Mouse (Mus musculus) layer of hippocampus, adult 9-10 months (tissue): ENCODE data around the gene Srsf2.
"Not testable (repeated sequence)": the region's sequence is repeated elsewhere in the genome, so short reads cannot be mapped to it uniquely, and the experiment has no call there.

Experiments
- DNase-seq: peaks from one replicate; pipeline ENCODE4 v3.0.0; 2022; ENCODE audit warnings: low spot score

Srsf2 gene

DNA sequence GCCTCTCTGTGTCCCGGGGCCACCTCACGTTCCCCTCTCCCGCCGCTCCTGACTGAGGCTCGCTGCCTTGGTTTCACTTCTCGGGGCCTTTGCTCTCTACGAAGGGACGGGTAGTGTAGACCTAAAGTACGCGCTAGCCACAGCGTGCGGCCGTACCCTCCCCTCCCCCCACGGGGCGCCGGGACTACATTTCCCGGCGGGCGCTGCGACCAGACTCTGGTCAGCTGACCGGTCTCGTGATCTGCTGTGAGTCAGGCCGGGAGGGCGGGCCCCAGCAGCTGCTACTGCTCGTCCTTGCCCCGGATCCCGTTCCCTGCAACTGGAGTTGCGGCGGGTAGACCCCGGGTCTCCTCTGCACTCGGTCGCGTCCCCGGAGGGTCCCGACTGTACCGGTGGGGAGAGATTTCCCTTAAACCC lies 626 bp upstream of the Srsf2 start:
- DNase-seq, result peak; percentile 93

DNA sequence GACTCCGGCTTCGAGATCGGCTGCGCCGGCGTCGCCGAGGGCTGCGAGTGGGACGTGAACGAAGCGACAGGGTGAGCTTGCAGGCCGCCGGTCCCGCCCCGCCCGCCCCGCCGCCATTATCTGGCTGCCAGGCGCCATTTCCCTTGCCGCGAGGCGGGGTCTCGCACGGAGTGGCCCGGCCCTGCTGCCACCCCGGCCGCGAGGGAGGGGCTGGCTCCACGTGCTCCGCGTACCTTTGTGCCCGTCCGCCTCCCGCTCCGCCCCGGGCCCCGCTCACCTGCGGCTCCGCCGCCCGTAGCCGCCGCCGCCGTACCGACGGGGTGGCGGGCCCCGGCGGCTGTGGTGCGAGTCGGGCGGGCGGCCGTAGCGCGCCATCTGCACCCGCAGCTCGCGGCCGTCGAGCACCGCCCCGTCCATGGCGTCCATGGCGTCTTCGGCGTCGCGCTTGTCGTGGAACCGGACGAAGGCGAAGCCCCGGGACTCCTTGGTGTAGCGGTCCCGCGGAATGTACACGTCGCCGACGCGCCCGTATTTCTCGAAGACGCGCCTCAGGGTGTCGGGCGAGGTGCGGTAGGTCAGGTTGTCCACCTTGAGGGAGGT lies 503 bp downstream of the Srsf2 start, which contains the start of gene Mfsd11:
Gene Mfsd11, plus strand, starts transcription at position 150 of the 600 bp plus-strand sequence.
- no peak for DNase-seq

DNA sequence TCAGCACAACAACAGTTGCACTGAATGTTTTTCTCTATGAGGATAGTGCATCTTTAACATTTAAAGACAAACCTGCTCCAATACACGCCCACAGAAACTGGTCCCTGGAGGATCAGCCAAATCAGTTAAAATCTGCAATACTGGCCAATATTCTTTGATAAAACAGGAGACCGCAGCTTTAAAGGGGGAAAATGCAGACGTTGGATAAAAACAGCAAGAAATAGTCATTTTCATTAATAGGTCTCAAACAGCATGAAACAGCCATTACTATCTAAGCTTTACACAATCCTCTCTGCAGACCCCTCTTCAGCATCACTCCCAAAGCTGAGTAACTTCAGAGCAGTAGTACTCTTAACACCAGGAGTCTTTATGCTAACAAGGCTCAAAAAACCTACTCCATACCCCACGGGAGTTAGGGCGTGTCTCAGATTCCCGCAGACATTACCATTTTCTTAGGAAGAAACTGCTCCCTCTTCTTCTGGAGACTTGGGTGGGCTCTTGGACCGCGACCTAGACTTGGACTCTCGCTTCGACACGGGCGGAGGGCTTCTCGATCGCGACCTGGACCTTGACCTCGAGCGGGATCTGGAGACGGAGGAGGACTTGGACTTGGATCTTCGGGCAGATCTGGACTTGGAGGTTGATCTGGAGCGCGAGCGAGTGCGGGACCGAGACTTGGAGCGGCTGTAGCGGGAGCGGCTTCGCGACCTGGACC lies 1.2 kb downstream of the Srsf2 start:
- DNase-seq, result no peak

DNA sequence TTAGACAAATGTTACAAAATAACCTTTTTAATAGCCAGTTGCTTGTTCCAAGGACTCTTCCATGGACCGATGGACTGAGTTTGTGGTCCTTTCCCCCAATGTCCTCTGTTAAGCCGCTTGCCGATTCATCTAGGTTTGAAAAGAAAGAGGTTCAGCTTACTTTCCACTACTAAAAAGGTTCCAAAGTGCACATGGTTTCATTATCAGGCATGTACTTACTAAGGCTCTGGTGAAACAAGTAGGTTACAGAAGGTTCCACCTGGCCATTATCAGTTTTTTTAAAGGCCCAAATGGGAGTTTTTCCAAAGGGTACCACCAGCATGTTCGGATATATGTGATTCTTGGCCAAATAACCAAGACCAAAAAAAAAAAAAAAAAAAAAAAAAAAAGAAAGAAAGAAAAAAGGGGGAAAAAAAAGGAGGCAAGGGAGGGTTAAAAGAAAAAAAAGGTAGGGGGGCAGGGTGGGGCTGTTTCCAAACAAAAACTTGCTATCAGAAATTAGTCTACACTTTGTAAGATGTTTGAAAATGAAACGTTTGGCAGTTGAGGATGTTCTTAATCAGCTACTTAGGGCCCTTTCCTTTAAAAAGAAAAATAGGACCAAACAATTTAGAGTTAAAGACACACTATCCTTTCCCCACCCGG lies 1.9 kb downstream of the Srsf2 start:
- no peak for DNase-seq

DNA sequence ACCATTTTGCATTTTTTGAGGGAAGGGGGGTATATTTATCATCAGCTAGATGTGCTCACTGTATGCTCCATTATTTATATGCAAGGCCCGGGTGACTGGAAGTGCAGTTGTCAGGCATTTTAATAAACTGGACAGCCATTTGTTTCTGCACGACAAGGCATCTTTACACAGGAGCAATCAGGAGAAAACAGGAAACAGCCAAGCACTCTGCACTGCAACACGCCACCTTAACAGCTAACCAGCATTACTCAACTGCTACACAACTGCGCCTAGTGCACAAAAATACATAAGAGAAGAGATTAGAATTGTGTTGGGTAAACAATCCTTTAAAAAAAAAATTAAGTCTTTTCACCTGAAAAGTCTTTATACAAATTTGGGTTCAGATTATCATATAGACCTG lies 2.8 kb downstream of the Srsf2 start:
- no peak for DNase-seq

DNA sequence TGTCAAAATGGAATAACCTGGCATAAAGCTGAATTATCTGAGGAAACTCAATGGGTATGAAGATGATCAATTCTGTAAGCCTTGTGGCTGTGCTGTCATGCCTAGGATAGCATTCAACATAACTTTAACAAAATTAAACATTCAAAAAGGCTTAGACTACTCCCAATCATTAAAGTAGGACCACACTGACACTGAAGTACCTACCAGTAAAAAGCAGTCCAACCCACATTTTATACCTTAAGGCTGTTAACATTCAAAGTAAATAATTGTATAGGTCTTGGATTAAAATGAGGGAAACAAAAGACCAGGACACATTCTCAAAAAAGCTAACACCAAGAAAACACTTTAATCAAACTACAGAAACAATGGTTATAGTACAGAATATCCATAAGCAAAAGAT lies 3.3 kb downstream of the Srsf2 start:
- no peak for DNase-seq

DNA sequence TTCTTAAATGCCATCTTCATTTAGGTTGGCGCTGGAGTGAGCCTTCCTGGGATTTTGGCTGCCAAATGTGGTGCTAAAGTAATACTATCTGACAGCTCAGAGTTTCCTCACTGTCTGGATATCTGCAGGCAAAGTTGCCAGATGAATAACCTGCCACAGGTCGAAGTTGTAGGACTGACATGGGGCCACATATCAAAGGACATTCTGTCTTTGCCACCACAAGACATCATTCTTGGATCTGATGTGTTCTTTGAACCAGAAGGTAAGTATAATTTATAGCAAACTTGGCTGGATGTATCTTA lies 4.1 kb downstream of the Srsf2 start:
- DNase-seq, result not testable (repeated sequence)

DNA sequence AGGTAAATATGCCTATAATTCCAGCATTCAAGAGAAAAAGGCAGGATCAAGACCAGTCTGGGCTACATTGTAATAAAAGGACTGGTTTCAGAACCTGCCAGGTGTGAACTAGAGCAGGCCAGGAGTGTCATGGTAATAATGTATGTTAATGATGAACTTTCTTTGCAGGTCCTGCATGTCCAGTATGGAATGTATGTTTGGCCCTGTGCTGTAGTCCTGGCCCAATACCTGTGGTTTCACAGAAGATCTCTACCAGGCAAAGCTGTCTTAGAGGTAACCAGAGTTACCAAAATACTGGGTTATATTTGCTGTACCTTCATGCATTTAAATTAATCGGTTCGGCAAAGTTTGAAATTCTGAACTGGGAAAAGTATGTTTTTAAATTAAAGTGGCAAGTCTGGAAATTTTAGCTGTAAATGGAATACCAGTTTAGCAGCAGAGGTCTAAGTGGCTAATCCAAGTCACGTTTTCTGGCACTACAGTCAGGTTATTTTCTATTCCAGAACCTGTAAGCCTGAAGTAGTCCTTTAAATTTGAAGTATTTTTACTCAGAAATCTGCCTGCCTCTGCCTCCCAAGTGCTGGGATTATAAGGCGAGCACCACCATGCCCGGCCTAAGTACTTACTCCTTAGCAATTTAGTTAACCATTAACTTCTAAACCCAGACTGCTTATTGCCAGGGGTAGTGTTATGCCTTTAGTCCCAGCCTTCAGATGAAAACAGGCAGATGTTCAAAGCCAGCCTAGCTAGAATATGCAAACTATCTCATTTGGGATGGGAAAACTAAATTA lies 4.6 kb downstream of the Srsf2 start:
- DNase-seq, result no peak

DNA sequence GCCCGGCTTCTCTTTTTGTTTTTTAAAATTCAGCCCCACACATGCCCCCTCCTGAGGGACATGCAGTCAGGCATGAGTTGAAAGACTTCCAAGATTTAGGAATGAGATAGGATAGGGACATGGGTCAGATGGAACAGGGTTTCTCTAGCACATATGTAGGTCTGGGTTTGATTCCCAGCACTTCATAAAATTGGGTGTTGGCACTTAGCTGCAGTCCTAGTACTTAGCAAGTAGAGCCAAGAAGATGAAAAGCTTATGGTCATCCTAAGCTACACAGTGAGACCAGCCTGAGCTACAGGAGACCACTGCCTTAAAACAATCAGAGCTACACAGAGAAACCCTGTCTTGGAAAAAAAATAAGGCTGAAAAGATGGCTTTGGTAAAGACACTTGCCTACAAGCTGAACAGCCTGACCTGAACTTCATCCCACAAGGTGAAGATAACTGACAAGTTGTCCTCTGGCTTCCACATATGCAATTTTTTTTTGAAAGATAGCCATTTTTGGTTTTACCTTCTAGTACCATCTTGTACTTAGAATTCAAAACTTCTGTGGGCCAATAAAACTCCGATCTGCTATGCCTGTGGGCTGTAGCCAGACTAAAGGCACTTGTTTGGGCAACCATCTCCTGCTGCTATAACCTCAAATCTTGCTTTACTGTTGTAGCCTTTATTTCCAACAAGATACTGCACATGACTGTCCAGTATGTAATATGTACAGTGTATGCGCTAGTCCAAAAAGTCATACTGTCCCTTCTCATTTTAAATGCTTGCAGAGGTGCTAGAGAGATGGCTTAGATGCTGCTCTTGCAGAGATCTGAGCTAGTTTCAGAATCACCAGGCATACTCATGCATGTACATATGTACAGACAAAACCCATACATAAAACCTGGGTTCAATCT lies 5.5 kb downstream of the Srsf2 start:
- DNase-seq, result no peak

DNA sequence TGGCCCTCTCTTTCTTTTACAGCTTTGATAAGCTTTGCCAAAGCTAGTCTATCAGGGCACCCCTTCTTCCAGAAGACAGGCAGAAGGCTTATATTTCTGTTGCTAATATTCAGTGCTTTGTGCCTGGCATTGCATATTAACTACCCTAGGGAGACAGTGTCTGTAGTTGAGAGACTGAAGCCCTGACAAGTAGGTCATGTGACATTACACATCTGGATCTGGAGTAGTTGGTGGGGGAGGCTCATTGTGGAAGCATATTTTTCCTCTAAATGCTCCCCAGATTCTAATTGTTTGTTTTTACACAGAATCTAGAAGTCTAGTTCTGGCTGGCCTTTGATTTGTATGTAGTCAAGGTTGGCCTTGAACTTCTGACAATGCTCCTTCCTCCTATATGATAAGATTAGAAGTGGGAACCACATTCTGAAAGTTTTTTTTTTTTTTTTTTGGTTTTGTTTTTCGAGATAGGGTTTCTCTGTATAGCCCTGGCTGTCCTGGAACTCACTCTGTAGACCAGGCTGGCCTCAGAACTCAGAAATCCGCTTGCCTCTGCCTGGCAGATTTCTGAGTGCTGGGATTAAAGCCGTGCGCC lies 6.2 kb downstream of the Srsf2 start:
- no peak for DNase-seq

DNA sequence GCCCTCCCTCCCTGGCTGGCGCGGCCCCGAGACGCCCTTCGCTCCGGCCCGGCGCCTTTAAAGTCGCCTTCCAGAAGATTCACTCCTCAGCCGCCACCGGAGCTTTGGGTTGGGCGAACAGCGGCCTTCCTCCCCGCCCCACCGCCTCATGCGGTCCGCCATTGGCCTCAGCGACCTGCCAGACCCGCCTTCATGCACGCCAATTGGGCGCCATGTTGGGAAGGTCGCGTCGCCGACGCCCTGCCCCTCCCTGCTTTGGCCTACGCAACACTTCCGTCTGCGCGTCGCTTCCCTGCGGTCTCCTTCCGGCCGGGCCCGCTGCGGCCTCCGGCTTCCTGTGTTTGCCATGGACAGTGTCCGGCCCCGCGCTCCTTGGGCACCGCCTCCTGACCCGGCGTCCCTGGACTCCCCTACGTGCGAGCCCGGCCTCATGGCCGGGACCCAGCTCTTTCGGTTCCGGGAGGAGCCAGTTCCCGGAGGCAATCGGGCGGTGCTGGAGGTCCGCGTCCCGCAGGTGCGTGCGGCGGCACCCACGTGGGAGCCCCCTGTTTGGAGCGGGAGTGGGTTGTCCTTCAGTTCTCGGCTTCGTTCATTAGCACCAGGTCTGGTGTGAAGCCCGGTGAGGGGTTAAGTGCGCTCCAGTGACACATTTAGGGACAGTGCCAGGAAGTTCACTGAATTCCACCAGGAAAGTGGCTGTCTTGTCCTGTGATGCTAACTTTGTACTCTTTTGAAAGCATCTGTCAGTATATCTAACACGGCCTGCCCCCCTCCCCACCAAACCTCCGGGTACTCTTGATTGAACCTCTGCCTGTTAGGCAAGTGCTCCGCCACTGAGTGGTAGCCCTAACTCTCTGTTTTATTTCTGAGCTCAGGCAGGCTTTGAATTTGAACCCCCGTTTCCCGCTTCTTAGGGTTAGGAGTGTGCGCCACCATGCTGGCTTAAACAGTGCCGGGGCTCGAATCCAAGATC lies 9.3 kb downstream of the Srsf2 start, which contains the start of the genes Mettl23 and Jmjd6:
Gene Mettl23, plus strand, starts transcription at position 18 of the 973 bp plus-strand sequence.
Gene Jmjd6, minus strand, starts transcription at position 189 of the 973 bp plus-strand sequence.
- peak; percentile 87 for DNase-seq

DNA sequence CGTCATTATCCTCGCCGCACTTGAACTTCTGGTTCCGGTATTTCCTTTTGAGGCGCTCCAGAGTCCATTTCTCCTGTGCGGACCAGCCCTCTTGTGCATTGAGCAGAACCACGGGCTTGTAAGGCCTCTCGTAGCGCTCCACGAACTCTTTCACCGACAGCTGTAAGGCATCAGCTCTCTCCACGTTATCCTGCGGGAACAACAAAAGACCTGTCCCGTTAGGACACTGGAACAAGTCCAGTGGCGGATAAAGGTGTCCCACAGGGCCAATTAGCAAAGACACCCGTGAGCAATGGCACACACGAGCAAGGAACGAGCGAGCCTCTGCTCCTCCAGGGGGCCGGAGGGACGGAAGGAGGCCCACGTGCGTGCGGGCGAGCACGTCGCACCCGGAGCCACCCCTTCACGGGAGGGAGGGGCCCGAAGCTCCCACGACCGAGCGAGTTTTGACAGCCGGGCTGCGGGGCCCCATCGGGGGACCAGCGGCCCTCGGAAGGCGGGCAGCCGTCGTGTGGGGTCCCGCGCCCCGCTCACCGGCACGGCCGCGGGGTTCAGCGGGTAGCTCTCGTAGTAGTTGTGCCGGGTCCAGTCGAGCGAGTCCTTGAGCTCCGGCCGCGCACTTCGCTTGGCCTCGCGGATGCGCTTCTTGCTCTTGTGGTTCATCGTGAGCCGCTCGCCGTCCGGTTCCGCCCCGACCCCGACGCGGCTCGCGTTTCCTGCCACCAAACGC lies 10.2 kb downstream of the Srsf2 start:
- DNase-seq, result peak; percentile 31

DNA sequence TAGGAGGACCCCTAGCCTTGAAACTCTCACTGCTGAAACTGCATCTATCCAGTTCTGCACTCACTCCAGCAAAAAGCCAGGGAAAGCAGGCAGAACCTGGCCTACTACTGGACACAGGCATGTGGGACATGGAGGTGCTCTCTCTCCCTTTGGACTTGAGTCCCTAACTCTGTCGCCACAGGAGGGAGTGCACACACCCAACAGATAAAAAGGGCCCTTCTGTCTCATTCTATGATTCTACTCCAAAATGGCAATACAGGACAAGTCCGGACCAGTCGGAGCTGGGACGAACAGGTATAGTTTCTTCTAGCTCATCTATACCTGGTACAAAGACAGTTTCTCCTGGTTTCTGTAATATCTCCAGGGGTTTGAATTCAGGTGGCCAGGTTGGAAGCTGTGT lies 12.1 kb downstream of the Srsf2 start:
- no peak for DNase-seq

DNA sequence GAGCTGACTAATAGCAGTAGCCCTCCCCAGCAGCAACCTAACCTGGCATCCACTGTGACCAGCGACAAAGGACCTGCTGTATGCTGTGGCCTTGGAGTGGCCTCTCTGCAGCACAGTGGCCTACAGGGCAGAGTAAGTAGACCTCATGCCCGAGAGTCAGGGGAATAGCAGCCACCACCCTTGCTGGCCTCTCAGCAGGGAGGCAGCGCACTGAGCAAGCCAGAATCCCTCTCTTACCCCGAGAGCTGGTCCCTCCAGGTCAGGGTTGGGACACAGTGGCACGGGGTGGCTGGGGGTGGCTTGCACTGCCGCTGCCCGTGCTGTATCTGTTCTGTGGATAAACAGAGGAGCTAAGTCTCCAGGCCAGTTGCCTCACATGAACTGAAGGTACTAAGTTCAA lies 13.3 kb downstream of the Srsf2 start:
- DNase-seq, result no peak

DNA sequence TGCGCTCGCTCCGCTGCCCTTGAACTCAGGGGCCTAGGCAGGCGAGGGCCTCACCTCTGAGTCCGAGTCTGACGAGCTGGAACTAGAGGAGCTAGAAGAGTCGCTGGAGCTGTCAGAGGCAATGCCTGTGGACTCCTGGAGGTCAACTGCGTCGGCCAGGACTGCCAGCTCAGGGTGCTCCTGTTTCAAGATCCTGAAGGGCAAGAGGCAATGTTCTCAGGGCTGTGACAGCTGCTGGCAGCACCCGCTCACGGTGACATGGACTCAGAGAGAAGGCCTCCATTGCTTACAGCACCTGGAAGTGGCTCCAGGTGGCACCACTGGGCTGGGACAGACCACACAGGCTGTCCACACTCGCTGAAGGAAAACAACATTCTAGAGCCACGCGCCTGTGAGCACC lies 14.0 kb downstream of the Srsf2 start:
- DNase-seq, result no peak

DNA sequence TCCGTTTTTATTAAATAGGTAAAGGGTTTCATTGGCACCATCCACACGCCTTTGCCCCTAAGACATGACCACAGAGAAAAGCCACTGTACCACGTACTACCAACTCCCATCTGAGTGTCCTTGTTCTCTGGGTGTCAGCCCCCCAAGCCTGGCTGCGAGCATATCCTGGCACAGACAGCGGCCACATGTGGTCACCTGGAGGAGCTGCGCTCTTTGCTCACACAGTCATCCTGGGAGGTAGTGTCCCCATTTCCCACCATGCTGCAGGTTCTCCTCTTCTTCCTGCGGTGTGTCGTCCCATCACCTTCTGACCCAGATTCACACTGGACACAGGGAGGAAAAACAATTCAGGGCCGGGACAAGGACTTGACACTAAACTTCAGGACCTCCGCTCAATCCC lies 15.5 kb downstream of the Srsf2 start:
- no peak for DNase-seq

DNA sequence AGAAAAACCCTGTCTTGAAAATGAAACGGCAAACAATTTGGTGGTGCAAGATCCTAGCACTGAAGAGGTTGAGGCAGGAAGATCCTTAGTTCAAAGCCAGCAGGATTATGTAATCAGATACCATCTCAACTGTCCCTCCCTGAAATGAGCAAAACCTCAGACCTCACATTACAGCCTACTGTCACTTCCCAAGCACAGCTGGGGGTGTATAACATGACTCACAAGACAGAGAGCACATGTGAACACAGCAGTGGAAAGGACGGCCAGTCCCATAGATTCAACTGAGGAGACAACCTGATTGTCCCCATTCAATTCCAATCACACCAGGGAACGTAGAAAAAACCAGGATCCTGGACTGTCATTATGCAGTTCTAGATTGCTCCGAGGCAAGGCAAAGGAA lies 16.6 kb downstream of the Srsf2 start:
- DNase-seq, result no peak

DNA sequence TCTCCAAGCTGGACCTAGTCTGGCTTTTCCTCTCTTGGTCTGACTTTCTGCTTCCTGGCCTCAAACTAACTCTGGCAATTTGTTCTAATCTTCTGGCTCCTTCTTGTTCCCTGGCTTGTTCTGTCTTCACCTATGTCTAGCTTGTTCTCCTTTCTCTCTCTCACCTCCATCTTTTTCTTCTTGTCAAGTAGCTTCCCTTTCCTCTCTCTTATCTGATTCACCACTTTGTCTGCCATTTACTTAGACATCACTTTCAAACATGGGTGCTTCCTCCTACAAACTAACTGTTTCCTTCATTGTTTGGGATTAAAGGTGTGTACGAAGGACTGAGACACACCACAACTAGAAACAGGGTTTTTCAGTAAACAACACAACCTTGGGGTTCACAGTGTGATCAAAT lies 17.9 kb downstream of the Srsf2 start:
- no peak for DNase-seq

DNA sequence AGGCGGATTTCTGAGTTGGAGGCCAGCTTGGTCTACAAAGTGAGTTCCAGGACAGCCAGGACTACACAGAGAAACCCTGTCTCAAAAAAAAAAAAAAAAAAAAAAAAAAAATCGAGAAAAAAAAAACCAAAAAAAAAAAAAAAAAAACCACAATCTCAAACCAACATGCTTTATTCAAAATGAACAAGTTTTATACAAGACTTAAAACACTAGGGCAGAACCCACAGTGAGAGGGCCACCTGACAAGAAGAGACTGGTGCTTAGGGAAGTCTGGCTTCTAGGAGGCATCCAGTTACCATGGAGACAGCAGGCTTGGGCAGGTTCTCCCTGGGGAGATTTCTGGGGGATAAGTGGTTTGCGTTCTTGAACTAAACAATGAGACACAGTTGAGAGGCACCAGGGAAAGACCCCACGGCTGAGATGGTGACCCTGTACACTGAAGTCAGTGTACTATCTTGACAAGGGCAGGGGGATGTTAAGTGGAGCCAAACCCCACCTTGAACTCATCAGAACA lies 20.7 kb downstream of the Srsf2 start:
- DNase-seq, result no peak
